Mouse (Mus musculus) kidney, embryonic 14.5 days (tissue): ENCODE results near the gene Iqcn. TPM values are rescaled to one million over a fixed set of nuclear protein-coding genes. Genes with fewer than 3 reads are reported as not detected.

Source experiments
- ATAC-seq: fragments of 200-750 bp; cut with Nextera tagmentation; 2 replicates; pipeline ENCODE4 v1.8.0; 2017; ENCODE audit warnings: moderate number of reproducible peaks, mild to moderate bottlenecking, moderate TSS enrichment, moderate library complexity; ENCODE audit not compliant: low FRiP score, low TSS enrichment
- H3K27ac ChIP-seq: fragments of 300-500 bp; sonication (generic); 2 replicates; pipeline ENCODE4 v1.5.1; 2014; ENCODE audit warnings: low read depth, mild to moderate bottlenecking, low read length, moderate library complexity, mixed read lengths
- H3K27me3 ChIP-seq: fragments of 300-500 bp; sonication (generic); 2 replicates; pipeline ENCODE4 v1.6.1; 2014; ENCODE audit warnings: mild to moderate bottlenecking, low read length; ENCODE audit not compliant: control insufficient read depth, insufficient read depth
- H3K36me3 ChIP-seq: fragments of 300-500 bp; sonication (generic); 2 replicates; pipeline ENCODE4 v1.6.1; 2014; ENCODE audit warnings: low read length, mixed read lengths; ENCODE audit not compliant: control insufficient read depth, insufficient read depth
- H3K4me1 ChIP-seq: fragments of 300-500 bp; sonication (generic); 2 replicates; pipeline ENCODE4 v1.6.1; 2014; ENCODE audit warnings: low read length, mixed read lengths; ENCODE audit not compliant: control insufficient read depth, insufficient read depth
- H3K4me2 ChIP-seq: fragments of 300-500 bp; sonication (generic); replicated peaks from 2 replicates; pipeline ENCODE4 v1.6.1; 2014; ENCODE audit warnings: low read depth, mild to moderate bottlenecking, low read length
- H3K4me3 ChIP-seq: fragments of 300-500 bp; sonication (generic); 2 replicates; pipeline ENCODE4 v1.5.1; 2014; ENCODE audit warnings: mild to moderate bottlenecking, low read length
- H3K9ac ChIP-seq: fragments of 300-500 bp; sonication (generic); 2 replicates; pipeline ENCODE4 v1.6.1; 2014; ENCODE audit warnings: low read depth, mild to moderate bottlenecking, low read length, moderate library complexity
- H3K9me3 ChIP-seq: fragments of 300-500 bp; sonication (generic); 2 replicates; pipeline ENCODE4 v1.6.1; 2016; ENCODE audit warnings: low read length; ENCODE audit not compliant: control insufficient read depth
- WGBS: fragments of 180-500 bp; shearing (Covaris S2); extraction: QIAGEN DNeasy Blood & Tissue Kit; methylation state at CpG from one replicate; pipeline ENCODE4 v1.1.7; 2014; 5-methylcytosine and 5-hydroxymethylcytosine counted together
- polyA plus RNA-seq: library from polyadenylated mRNA; unstranded; fragments of >200 nt; fragmentation: Nextera tagmentation; extraction: Ambion mirVana; gene quantifications from 2 replicates; pipeline ENCODE4 v1.2.1, GENCODE M21; 2014

Iqcn gene
- polyA plus RNA-seq, 1 experiment from 2014 or later: 0.12 TPM

GRCm38 (mm10) chr8:70725792-70726447, 22.7 kb downstream of the Iqcn start:
- H3K9me3 ChIP-seq: no peaks in the 10 kb centered on the region
- WGBS: 26% methylated on average over 14 of the region's 14 CpGs
- no peak overlapping the region for H3K4me2 ChIP-seq
- H3K27ac ChIP-seq: no peak overlapping the region
- ATAC-seq: no peak
- peaks cover 17% of the 10 kb centered on the region for H3K27me3 ChIP-seq
- no peak overlapping the region for H3K9ac ChIP-seq
- no peaks in the 10 kb centered on the region for H3K36me3 ChIP-seq
- H3K4me3 ChIP-seq: no peak overlapping the region
- no peaks in the 10 kb centered on the region for H3K4me1 ChIP-seq

- H3K27me3 ChIP-seq: peaks cover 21% of the 10 kb centered on the region
- H3K9ac ChIP-seq: no peak overlapping the region
- no peak overlapping the region for H3K4me3 ChIP-seq
- H3K36me3 ChIP-seq: no peaks in the 10 kb centered on the region
- H3K4me2 ChIP-seq: no peak overlapping the region
- H3K27ac ChIP-seq: no peak overlapping the region
- no peaks in the 10 kb centered on the region for H3K4me1 ChIP-seq
- no peak for ATAC-seq
- H3K9me3 ChIP-seq: no peaks in the 10 kb centered on the region
- WGBS: 46% methylated on average over 11 of the region's 11 CpGs
Observed at GRCm38 (mm10) chr8:70726721-70727120, 23.5 kb downstream of the Iqcn start.

GRCm38 (mm10) chr8:70729808-70730475, 26.7 kb downstream of the Iqcn start:
- H3K36me3 ChIP-seq: no peaks in the 10 kb centered on the region
- peaks cover 27% of the 10 kb centered on the region for H3K27me3 ChIP-seq
- 3% methylated on average over 34 of the region's 34 CpGs for WGBS
- peak overlapping the region; percentile 27 for H3K4me3 ChIP-seq
- no peaks in the 10 kb centered on the region for H3K9me3 ChIP-seq
- no peak overlapping the region for H3K27ac ChIP-seq
- peak overlapping the region; percentile 46 for H3K4me2 ChIP-seq
- H3K4me1 ChIP-seq: no peaks in the 10 kb centered on the region
- peak; percentile 22; the same call in 1 of the 2 replicates for ATAC-seq
- H3K9ac ChIP-seq: peak overlapping the region; percentile 42; the same call in 1 of the 2 replicates

GRCm38 (mm10) chr8:70730956-70731355, 27.7 kb downstream of the Iqcn start:
- Histone ChIP-seq H3K4me2 (no peak overlapping the region), H3K27me3 (peaks cover 27% of the 10 kb centered on the region), H3K4me3 (no peak overlapping the region), H3K36me3 (no peaks in the 10 kb centered on the region), H3K9ac (no peak overlapping the region), H3K27ac (no peak overlapping the region), H3K4me1 (no peaks in the 10 kb centered on the region), H3K9me3 (no peaks in the 10 kb centered on the region)
- no peak for ATAC-seq
- 88% methylated on average over 4 of the region's 4 CpGs for WGBS

DNA sequence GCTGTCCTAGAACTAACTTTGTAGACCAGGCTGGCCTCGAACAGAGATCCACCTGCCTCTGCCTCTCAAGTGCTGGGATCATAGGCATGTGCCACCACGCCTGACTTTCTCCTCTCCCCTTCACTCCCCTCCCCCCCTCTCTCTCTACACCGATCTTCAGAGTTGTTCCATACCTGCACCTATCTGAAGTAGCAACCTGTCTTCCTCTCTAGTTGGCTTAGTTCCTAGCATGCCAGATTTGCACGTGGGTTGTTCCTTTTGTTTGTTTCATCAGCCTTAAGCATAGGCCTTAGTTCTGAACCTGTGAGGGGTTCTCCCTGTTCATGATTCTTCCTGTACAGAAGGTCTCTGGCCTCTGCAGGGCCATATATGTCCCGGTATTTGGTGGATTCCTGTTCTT, 34.4 kb downstream of the Iqcn start:
- Histone ChIP-seq H3K4me3 (no peak overlapping the region), H3K4me1 (peaks cover under 1% of the 10 kb centered on the region; the same call in 1 of the 2 replicates), H3K9me3 (no peaks in the 10 kb centered on the region), H3K4me2 (no peak overlapping the region), H3K36me3 (no peaks in the 10 kb centered on the region), H3K27me3 (peaks cover 26% of the 10 kb centered on the region), H3K27ac (no peak overlapping the region), H3K9ac (no peak overlapping the region)
- ATAC-seq: no peak
- whole genome bisulfite sequencing: 73% methylated on average over 5 of the region's 5 CpGs

- Histone ChIP-seq H3K4me1 (peaks cover 6% of the 10 kb centered on the region), H3K4me2 (no peak overlapping the region), H3K27ac (no peak overlapping the region), H3K4me3 (no peak overlapping the region), H3K9me3 (no peaks in the 10 kb centered on the region), H3K27me3 (peaks cover 28% of the 10 kb centered on the region), H3K36me3 (no peaks in the 10 kb centered on the region), H3K9ac (no peak overlapping the region; the same call in 1 of the 2 replicates)
- 60% methylated on average over 3 of the region's 3 CpGs for WGBS
- no peak for ATAC-seq
Observed at GRCm38 (mm10) chr8:70738211-70738610, 35.0 kb downstream of the Iqcn start.

DNA sequence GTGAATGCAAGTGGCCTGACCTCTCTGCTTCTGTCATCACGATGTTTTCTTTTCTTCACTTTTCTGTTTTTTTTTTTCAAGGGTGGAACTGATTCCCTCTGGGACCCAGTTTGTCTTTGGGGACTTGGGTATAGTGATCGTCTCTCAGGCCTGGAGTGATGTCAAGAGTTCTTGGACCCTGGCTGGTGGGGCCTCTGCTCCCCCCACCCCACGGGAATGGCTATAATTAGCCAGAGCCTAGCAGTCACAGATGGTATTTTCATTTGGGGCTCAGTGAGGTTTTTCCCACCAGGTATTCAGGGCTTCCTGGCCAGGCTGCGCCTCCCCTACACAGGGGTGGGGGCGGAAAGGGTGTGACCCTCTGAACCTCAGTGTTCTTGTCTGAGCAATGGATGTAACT, 38.4 kb downstream of the Iqcn start:
- 54% methylated on average over 5 of the region's 5 CpGs for WGBS
- no peak for ATAC-seq
- Histone ChIP-seq H3K27me3 (peaks cover 50% of the 10 kb centered on the region), H3K4me1 (peaks cover 22% of the 10 kb centered on the region), H3K4me2 (no peak overlapping the region), H3K36me3 (no peaks in the 10 kb centered on the region), H3K9me3 (no peaks in the 10 kb centered on the region), H3K4me3 (no peak overlapping the region), H3K9ac (no peak overlapping the region), H3K27ac (no peak overlapping the region)

GRCm38 (mm10) chr8:70742176-70742575, 38.9 kb downstream of the Iqcn start:
- 55% methylated on average over 11 of the region's 11 CpGs for WGBS
- H3K27ac ChIP-seq: no peak overlapping the region
- no peak for ATAC-seq
- H3K4me1 ChIP-seq: peaks cover 22% of the 10 kb centered on the region
- H3K36me3 ChIP-seq: no peaks in the 10 kb centered on the region
- no peak overlapping the region for H3K4me3 ChIP-seq
- H3K9me3 ChIP-seq: no peaks in the 10 kb centered on the region
- peaks cover 53% of the 10 kb centered on the region for H3K27me3 ChIP-seq
- H3K4me2 ChIP-seq: no peak overlapping the region
- H3K9ac ChIP-seq: no peak overlapping the region

- H3K9ac ChIP-seq: no peak overlapping the region
- WGBS: 1% methylated on average over 38 of the region's 38 CpGs
Observed at GRCm38 (mm10) chr8:70742981-70743655, 39.9 kb downstream of the Iqcn start.

More at GRCm38 (mm10) chr8:70742981-70743655, 39.9 kb downstream of the Iqcn start:
- peaks cover 58% of the 10 kb centered on the region for H3K27me3 ChIP-seq
- H3K27ac ChIP-seq: no peak overlapping the region
- peaks cover 22% of the 10 kb centered on the region for H3K4me1 ChIP-seq
- H3K4me3 ChIP-seq: peak overlapping the region; percentile 31
- H3K9me3 ChIP-seq: no peaks in the 10 kb centered on the region
- peak overlapping the region; percentile 50 for H3K4me2 ChIP-seq
- H3K36me3 ChIP-seq: no peaks in the 10 kb centered on the region
- ATAC-seq: peak; percentile 17; the same call in 1 of the 2 replicates
